Mouse (Mus musculus) liver, adult 2 months (tissue): ENCODE data around the gene Snx25. TPM values are rescaled to one million over a fixed set of nuclear protein-coding genes. Genes with fewer than 3 reads are reported as not detected.
"Not testable (repeated sequence)": the region's sequence is repeated elsewhere in the genome, so short reads cannot be mapped to it uniquely, and the experiment has no call there.

Source experiments
- DNase-seq: peaks from one replicate; pipeline ENCODE4 v3.0.0-alpha.2; 2011; ENCODE audit warnings: low read depth, low spot score; ENCODE audit errors: extremely low read depth
- H3K27ac ChIP-seq: fragments of 200-500 bp; replicated peaks from 2 replicates; pipeline ENCODE4 v1.5.1; 2012; ENCODE audit warnings: low read depth, mild to moderate bottlenecking, control low read depth, inconsistent platforms, low read length; ENCODE audit not compliant: insufficient read depth
- H3K27me3 ChIP-seq: fragments of 200-500 bp; 2 replicates; pipeline ENCODE4 v1.6.1; 2012; ENCODE audit warnings: mild to moderate bottlenecking, moderate library complexity, low read length, inconsistent platforms; ENCODE audit not compliant: control insufficient read depth, insufficient read depth
- H3K36me3 ChIP-seq: fragments of 200-500 bp; 2 replicates; pipeline ENCODE4 v1.6.1; 2012; ENCODE audit warnings: low read length, inconsistent platforms; ENCODE audit not compliant: control insufficient read depth, insufficient read depth
- H3K4me1 ChIP-seq: fragments of 200-500 bp; 2 replicates; pipeline ENCODE4 v1.6.1; 2011; ENCODE audit warnings: low read length; ENCODE audit not compliant: control insufficient read depth, insufficient read depth
- H3K4me3 ChIP-seq: fragments of 200-500 bp; 2 replicates; pipeline ENCODE4 v1.5.1; 2011; ENCODE audit warnings: low read depth, mild to moderate bottlenecking, control low read depth, low read length, moderate library complexity; ENCODE audit not compliant: insufficient read depth
- H3K79me2 ChIP-seq: fragments of 200-500 bp; 2 replicates; pipeline ENCODE4 v1.6.1; 2012; ENCODE audit warnings: inconsistent platforms, mild to moderate bottlenecking, low read length, moderate library complexity; ENCODE audit not compliant: control insufficient read depth, insufficient read depth
- H3K9ac ChIP-seq: fragments of 200-500 bp; 2 replicates; pipeline ENCODE4 v1.6.1; 2012; ENCODE audit warnings: low read depth, mild to moderate bottlenecking, control low read depth, inconsistent platforms, low read length
- CTCF ChIP-seq: fragments of 200-500 bp; IDR thresholded peaks from 2 replicates; pipeline ENCODE4 v1.5.1; 2011; ENCODE audit warnings: low read depth, low read length, control low read depth
- POLR2A ChIP-seq: fragments of 200-500 bp; IDR thresholded peaks from 2 replicates; pipeline ENCODE4 v1.6.1; 2011; ENCODE audit warnings: low read length, control low read depth; ENCODE audit not compliant: insufficient read depth; ENCODE audit errors: extremely low read depth
- WGBS: fragments of 180-500 bp; shearing (Covaris S2); methylation state at CpG from one replicate; pipeline ENCODE4 v1.1.7; 2018; 5-methylcytosine and 5-hydroxymethylcytosine counted together
- polyA plus RNA-seq: library from polyadenylated mRNA; depleted of rRNA; stranded (reverse); fragments of >200 nt; gene quantifications from 2 replicates; pipeline ENCODE4 v1.2.3, GENCODE M21; 2012
- total RNA-seq: library from RNA; depleted of rRNA; stranded (reverse); fragments of >200 nt; gene quantifications from 2 replicates; pipeline ENCODE4 v1.2.3, GENCODE M21; 2014

The Snx25 gene
- total and polyA plus RNA-seq, 2 experiments = 3.0 to 10.7 TPM

- no peak overlapping the region for H3K4me3 ChIP-seq
- H3K9ac ChIP-seq = no peak overlapping the region
- TF ChIP-seq POLR2A (no peak), CTCF (no peak)
These were observed 9.4 kb downstream of the Snx25 start for GRCm38 (mm10) chr8:46142498-46143081.

GRCm38 (mm10) chr8:46141688-46142087 is 10.3 kb downstream of the Snx25 start:
- H3K36me3 ChIP-seq = no peaks in the 10 kb centered on the region
- no peak overlapping the region for H3K27ac ChIP-seq
- peaks cover 7% of the 10 kb centered on the region for H3K4me1 ChIP-seq
- H3K27me3 ChIP-seq = no peaks in the 10 kb centered on the region
- no peak overlapping the region for H3K9ac ChIP-seq
- no peak for DNase-seq
- H3K4me3 ChIP-seq = no peak overlapping the region
- peaks cover 18% of the 10 kb centered on the region; the same call in 1 of the 2 replicates for H3K79me2 ChIP-seq
- TF ChIP-seq POLR2A = no peak
- TF ChIP-seq CTCF = no peak
- 88% methylated on average over 3 of the region's 3 CpGs for WGBS

More at GRCm38 (mm10) chr8:46142498-46143081, 9.4 kb downstream of the Snx25 start:
- no peak for DNase-seq
- peaks cover 7% of the 10 kb centered on the region for H3K4me1 ChIP-seq
- no peaks in the 10 kb centered on the region for H3K36me3 ChIP-seq
- peaks cover 18% of the 10 kb centered on the region; the same call in 1 of the 2 replicates for H3K79me2 ChIP-seq
- 94% methylated on average over 4 of the region's 4 CpGs for WGBS
- no peaks in the 10 kb centered on the region for H3K27me3 ChIP-seq
- no peak overlapping the region for H3K27ac ChIP-seq

- H3K36me3 ChIP-seq = no peaks in the 10 kb centered on the region
- no peak for TF ChIP-seq CTCF
- TF ChIP-seq POLR2A = no peak
- H3K4me3 ChIP-seq = no peak overlapping the region
- H3K27me3 ChIP-seq = no peaks in the 10 kb centered on the region
- no peak for DNase-seq
- peaks cover 7% of the 10 kb centered on the region for H3K4me1 ChIP-seq
- no peak overlapping the region for H3K9ac ChIP-seq
- 78% methylated on average over 9 of the region's 9 CpGs for WGBS
- no peak overlapping the region for H3K27ac ChIP-seq
- peaks cover 15% of the 10 kb centered on the region; the same call in 1 of the 2 replicates for H3K79me2 ChIP-seq
These were observed 11.4 kb downstream of the Snx25 start for GRCm38 (mm10) chr8:46140376-46141120.

GRCm38 (mm10) chr8:46137843-46138596 is 13.9 kb downstream of the Snx25 start:
- Histone ChIP-seq H3K36me3 (no peaks in the 10 kb centered on the region), H3K4me3 (no peak overlapping the region), H3K79me2 (peaks cover 9% of the 10 kb centered on the region; the same call in 1 of the 2 replicates), H3K27ac (no peak overlapping the region), H3K9ac (no peak overlapping the region), H3K27me3 (no peaks in the 10 kb centered on the region), H3K4me1 (no peaks in the 10 kb centered on the region)
- no peak for DNase-seq
- TF ChIP-seq POLR2A (no peak), CTCF (no peak)
- WGBS = 77% methylated on average over 10 of the region's 10 CpGs

- peaks cover 9% of the 10 kb centered on the region; the same call in 1 of the 2 replicates for H3K79me2 ChIP-seq
- no peaks in the 10 kb centered on the region for H3K27me3 ChIP-seq
- TF ChIP-seq POLR2A (no peak), CTCF (no peak)
- H3K27ac ChIP-seq = no peak overlapping the region
- no peak overlapping the region for H3K4me3 ChIP-seq
- no peaks in the 10 kb centered on the region for H3K4me1 ChIP-seq
- DNase-seq = no peak
- H3K9ac ChIP-seq = no peak overlapping the region
- WGBS = 94% methylated on average over 1 of the region's 1 CpGs
- H3K36me3 ChIP-seq = no peaks in the 10 kb centered on the region
These were observed 14.6 kb downstream of the Snx25 start for GRCm38 (mm10) chr8:46137336-46137735.

GRCm38 (mm10) chr8:46135546-46135945 is 16.4 kb downstream of the Snx25 start:
- H3K4me1 ChIP-seq, H3K36me3 ChIP-seq, H3K4me3 ChIP-seq, H3K27ac ChIP-seq, DNase-seq, H3K9ac ChIP-seq, H3K27me3 ChIP-seq, H3K79me2 ChIP-seq: not testable (repeated sequence)
- WGBS = 94% methylated on average over 2 of the region's 2 CpGs
